Mouse (Mus musculus) MEL (cell line): Measurements from ENCODE around the gene Snapc4. TPM values are rescaled to one million over a fixed set of nuclear protein-coding genes. Genes with fewer than 3 reads are reported as not detected.

ENCODE experiments used
- DNase-seq: peaks from one replicate; pipeline ENCODE4 v3.0.0; 2011; ENCODE audit warnings: low read depth, low spot score
- H3K27ac ChIP-seq: 2 replicates; pipeline ENCODE4 v1.5.1; 2012; ENCODE audit warnings: low read depth, mild to moderate bottlenecking, control low read depth, low read length, moderate library complexity; ENCODE audit not compliant: control insufficient read depth
- H3K27me3 ChIP-seq, 2 experiments: fragments of 150-350 bp in 1 of 2; sonication (generic) in 1 of 2; 2 replicates each; pipeline ENCODE4 v1.6.1; 2012; ENCODE audit warnings: low read length in 2 of 2, mild to moderate bottlenecking in 2 of 2, improper control_type of control experiment in 1 of 2, moderate library complexity in 1 of 2; ENCODE audit not compliant: insufficient read depth in 2 of 2, control insufficient read depth in 1 of 2
- H3K36me3 ChIP-seq, 2 experiments: 2 replicates each; pipeline ENCODE4 v1.6.1; 2012 to 2014; ENCODE audit warnings: low read length in 2 of 2, improper control_type of control experiment in 1 of 2, inconsistent platforms in 1 of 2, mild to moderate bottlenecking in 1 of 2; ENCODE audit not compliant: insufficient read depth in 2 of 2, control insufficient read depth in 1 of 2
- H3K4me1 ChIP-seq, 2 experiments: fragments of 150-350 bp in 1 of 2; sonication (generic) in 1 of 2; 2 replicates each; pipeline ENCODE4 v1.6.1; 2012; ENCODE audit warnings: low read length in 2 of 2, improper control_type of control experiment in 1 of 2, mild to moderate bottlenecking in 1 of 2; ENCODE audit not compliant: insufficient read depth in 2 of 2, control insufficient read depth in 1 of 2
- H3K4me3 ChIP-seq, 2 experiments: fragments of 150-350 bp in 1 of 2; sonication (generic) in 1 of 2; 2 replicates each; pipeline ENCODE4 v1.5.1; 2012; ENCODE audit warnings: low read depth in 2 of 2, low read length in 2 of 2, mild to moderate bottlenecking in 2 of 2, moderate library complexity in 2 of 2, control low read depth in 1 of 2, improper control_type of control experiment in 1 of 2; ENCODE audit not compliant: control insufficient read depth in 1 of 2, insufficient read depth in 1 of 2
- H3K79me2 ChIP-seq: 2 replicates; pipeline ENCODE4 v1.6.1; 2012; ENCODE audit warnings: mild to moderate bottlenecking, low read length, moderate library complexity; ENCODE audit not compliant: control insufficient read depth, poor library complexity, insufficient read depth
- H3K9ac ChIP-seq: 2 replicates; pipeline ENCODE4 v1.6.1; 2012; ENCODE audit warnings: low read depth, mild to moderate bottlenecking, control low read depth, low read length, moderate library complexity; ENCODE audit not compliant: control insufficient read depth, poor library complexity, severe bottlenecking
- H3K9me3 ChIP-seq: fragments of 150-350 bp; sonication (generic); replicated peaks from 2 replicates; pipeline ENCODE4 v1.6.1; 2012; ENCODE audit warnings: mild to moderate bottlenecking, low read length, improper control_type of control experiment, moderate library complexity; ENCODE audit not compliant: insufficient read depth
- BHLHE40 ChIP-seq: IDR thresholded peaks from 2 replicates; pipeline ENCODE4 v1.6.1; 2012; ENCODE audit warnings: low read depth, mild to moderate bottlenecking, inconsistent platforms, low read length, improper control_type of control experiment, borderline replicate concordance
- CHD1 ChIP-seq: IDR thresholded peaks from 2 replicates; pipeline ENCODE4 v1.6.1; 2012; ENCODE audit warnings: low read depth, mild to moderate bottlenecking, inconsistent platforms, low read length, improper control_type of control experiment
- CTCF ChIP-seq, 3 experiments: IDR thresholded peaks in 2 of 3; conservative IDR thresholded peaks in 1 of 3; 2 replicates each; pipeline ENCODE4 v1.5.1; 2011 to 2012; ENCODE audit warnings: low read length in 3 of 3, low read depth in 2 of 3, mild to moderate bottlenecking in 2 of 3, improper control_type of control experiment in 1 of 3, inconsistent platforms in 1 of 3, mixed read lengths in 1 of 3, moderate library complexity in 1 of 3; ENCODE audit not compliant: control insufficient read depth in 1 of 3, insufficient read depth in 1 of 3, poor library complexity in 1 of 3, severe bottlenecking in 1 of 3
- ELF1 ChIP-seq: IDR thresholded peaks from 2 replicates; pipeline ENCODE4 v1.6.1; 2014; ENCODE audit warnings: low read depth, mild to moderate bottlenecking, inconsistent platforms, low read length, improper control_type of control experiment, moderate library complexity
- EP300 ChIP-seq, 2 experiments: IDR thresholded peaks; 2 replicates each; pipeline ENCODE4 v1.6.1; 2011; ENCODE audit warnings: improper control_type of control experiment in 2 of 2, low read length in 2 of 2, low read depth in 1 of 2, mild to moderate bottlenecking in 1 of 2
- GABPA ChIP-seq: IDR thresholded peaks from 2 replicates; pipeline ENCODE4 v1.6.1; 2012; ENCODE audit warnings: low read depth, mild to moderate bottlenecking, inconsistent platforms, low read length, improper control_type of control experiment, moderate library complexity
- GATA1 ChIP-seq: IDR thresholded peaks from 2 replicates; pipeline ENCODE4 v1.6.1; 2011; ENCODE audit warnings: low read depth, low read length, improper control_type of control experiment
- JUND ChIP-seq: IDR thresholded peaks from 2 replicates; pipeline ENCODE4 v1.6.1; 2011; ENCODE audit warnings: low read depth, mild to moderate bottlenecking, improper control_type of control experiment, low read length
- MAFK ChIP-seq: IDR thresholded peaks from 2 replicates; pipeline ENCODE4 v1.6.1; 2011; ENCODE audit warnings: low read depth, mild to moderate bottlenecking, low read length, improper control_type of control experiment, borderline replicate concordance
- MEF2A ChIP-seq: IDR thresholded peaks from 2 replicates; pipeline ENCODE4 v1.6.1; 2014; ENCODE audit warnings: low read depth, mild to moderate bottlenecking, inconsistent platforms, low read length, improper control_type of control experiment; ENCODE audit not compliant: poor library complexity, insufficient replicate concordance, severe bottlenecking; ENCODE audit errors: extremely low read depth
- NELFE ChIP-seq: IDR thresholded peaks from 2 replicates; pipeline ENCODE4 v1.6.1; 2011; ENCODE audit warnings: low read depth, low read length, improper control_type of control experiment
- NRF1 ChIP-seq: IDR thresholded peaks from 2 replicates; pipeline ENCODE4 v1.6.1; 2014; ENCODE audit warnings: low read depth, mild to moderate bottlenecking, inconsistent platforms, low read length, improper control_type of control experiment, moderate library complexity; ENCODE audit not compliant: poor library complexity, insufficient read depth, severe bottlenecking
- POLR2AphosphoS2 ChIP-seq: IDR thresholded peaks from 2 replicates; pipeline ENCODE4 v1.6.1; 2011; ENCODE audit warnings: low read length, improper control_type of control experiment
- RAD21 ChIP-seq: IDR thresholded peaks from 2 replicates; pipeline ENCODE4 v1.6.1; 2011; ENCODE audit warnings: mild to moderate bottlenecking, low read depth, low read length, improper control_type of control experiment
- SIN3A ChIP-seq: IDR thresholded peaks from 2 replicates; pipeline ENCODE4 v1.6.1; 2012; ENCODE audit warnings: low read length, improper control_type of control experiment, inconsistent platforms
- USF2 ChIP-seq, 2 experiments: IDR thresholded peaks; 2 replicates each; pipeline ENCODE4 v1.6.1; 2011 to 2012; ENCODE audit warnings: improper control_type of control experiment in 2 of 2, low read length in 2 of 2, borderline replicate concordance in 1 of 2, inconsistent platforms in 1 of 2, low read depth in 1 of 2, mild to moderate bottlenecking in 1 of 2; ENCODE audit not compliant: insufficient read depth in 1 of 2
- ZKSCAN1 ChIP-seq: IDR thresholded peaks from 2 replicates; pipeline ENCODE4 v1.6.1; 2012; ENCODE audit warnings: low read depth, mild to moderate bottlenecking, inconsistent platforms, low read length, improper control_type of control experiment, moderate library complexity
- ZMIZ1 ChIP-seq: IDR thresholded peaks from 2 replicates; pipeline ENCODE4 v1.6.1; 2012; ENCODE audit warnings: low read depth, mild to moderate bottlenecking, inconsistent platforms, low read length, improper control_type of control experiment, moderate library complexity
- polyA plus RNA-seq, 2 experiments: library from polyadenylated mRNA; stranded (reverse) in 1 of 2; unstranded in 1 of 2; fragments of >175 nt in 1 of 2; fragments of >200 nt in 1 of 2; gene quantifications; 2 replicates each; pipeline versions ENCODE4 v1.2.1 to v1.2.4; 2012; ENCODE audit warnings: low replicate concordance in 2 of 2, low read depth in 1 of 2; ENCODE audit not compliant: insufficient read length in 2 of 2, insufficient read depth in 1 of 2, missing spikeins in 1 of 2
- total RNA-seq: library from RNA; depleted of rRNA; stranded (reverse); fragments of 300-350 nt; gene quantifications from 2 replicates; pipeline ENCODE4 v1.2.3, GENCODE M21; 2012

Snapc4 gene
- total and polyA plus RNA-seq, 3 experiments: 49.3 to 57.6 TPM; not detected in 1

- Histone ChIP-seq H3K4me1 (no peaks in the 10 kb centered on the region; a peak in 1 of 4 replicates), H3K4me3 (no peak overlapping the region), H3K79me2 (no peaks in the 10 kb centered on the region), H3K9ac (no peak overlapping the region), H3K36me3 (no peaks in the 10 kb centered on the region), H3K9me3 (no peaks in the 10 kb centered on the region), H3K27ac (no peak overlapping the region), H3K27me3 (peaks cover 0 to 2% of the 10 kb centered on the region in 2 experiments; a peak in 3 of 4 replicates)
- TF ChIP-seq MAFK (no peak), ELF1 (no peak), NRF1 (no peak)
- DNase-seq: no peak
Observed at GRCm38 (mm10) chr2:26314281-26315071, 66.0 kb downstream of the Snapc4 start.

GRCm38 (mm10) chr2:26313394-26313793 lies 67.1 kb downstream of the Snapc4 start:
- Histone ChIP-seq H3K36me3 (no peaks in the 10 kb centered on the region), H3K79me2 (no peaks in the 10 kb centered on the region), H3K4me3 (no peak overlapping the region), H3K4me1 (no peaks in the 10 kb centered on the region; a peak in 1 of 4 replicates), H3K9me3 (no peaks in the 10 kb centered on the region), H3K9ac (no peak overlapping the region), H3K27ac (no peak overlapping the region), H3K27me3 (peaks cover 0 to 2% of the 10 kb centered on the region in 2 experiments; a peak in 3 of 4 replicates)
- DNase-seq: no peak
- TF ChIP-seq NRF1 (no peak), GATA1 (no peak), ZKSCAN1 (no peak), JUND (no peak), CTCF (IDR thresholded peaks at IDR 0.05 in 2 of 3, conservative IDR thresholded peaks at IDR 0.05 in 1 of 3; ENCODE audit: control insufficient read depth in 1 of 3, insufficient read depth in 1 of 3, low read depth in 2 of 3, low read length in 3 of 3, poor library complexity in 1 of 3, severe bottlenecking in 1 of 3) (no peak), BHLHE40 (no peak), CHD1 (no peak), USF2 (IDR thresholded peaks at IDR 0.05; ENCODE audit: borderline replicate concordance in 1 of 2, insufficient read depth in 1 of 2, low read depth in 1 of 2, low read length in 2 of 2) (no peak), NELFE (no peak), ZMIZ1 (no peak), RAD21 (no peak), MEF2A (no peak), EP300 (IDR thresholded peaks at IDR 0.05; ENCODE audit: low read depth in 1 of 2, low read length in 2 of 2) (no peak), GABPA (no peak), POLR2AphosphoS2 (no peak), SIN3A (no peak), MAFK (no peak)
